Mouse (Mus musculus): ENCODE measurements around the gene Prox1.

GRCm38 (mm10) chr1:190123404-190123803 lies 47.1 kb downstream of the Prox1 start:
- TF ChIP-seq CTCF (IDR thresholded peaks at IDR 0.05; ENCODE audit: control insufficient read depth, insufficient read depth, insufficient read length), result no peak
- TF ChIP-seq USF1 (IDR thresholded peaks at IDR 0.05; ENCODE audit: low read depth), result no peak
- TF ChIP-seq MAX (IDR thresholded peaks at IDR 0.05), result no peak

All from C2C12 (cell line).